Mouse (Mus musculus): ENCODE measurements around the gene Mettl8. TPM values are rescaled to one million over a fixed set of nuclear protein-coding genes. Genes with fewer than 3 reads are reported as not detected.

The Mettl8 gene
- polyA plus RNA-seq, 1 experiment from 2014 or later: 17.8 TPM

DNA sequence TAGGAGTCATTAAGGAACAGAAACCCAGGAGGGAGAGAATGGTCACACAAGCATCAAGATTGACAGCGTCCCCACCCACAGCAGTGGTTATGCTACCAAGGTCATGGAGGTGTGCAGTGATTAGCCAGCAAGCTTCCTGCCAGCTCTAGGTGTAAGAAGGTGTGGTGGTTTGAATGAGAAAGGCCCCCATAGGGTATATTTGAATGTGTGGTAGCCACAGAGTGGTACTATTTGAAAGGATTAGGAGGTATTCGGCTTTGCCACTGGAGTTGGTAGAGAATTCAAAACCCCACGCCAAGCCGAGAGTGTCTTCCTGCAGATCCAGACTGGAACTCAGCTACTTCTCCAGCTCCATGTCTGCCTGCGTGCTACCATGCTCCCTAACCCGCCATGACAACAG is 32.4 kb downstream of the Mettl8 start:
- Histone ChIP-seq H3K27ac (ENCODE audit: low read length) (no peak overlapping the region), H3K36me3 (ENCODE audit: insufficient read depth, low read length) (no peaks in the 10 kb centered on the region), H3K4me3 (ENCODE audit: low read length) (no peak overlapping the region), H3K4me2 (replicated peaks; ENCODE audit: low read depth, low read length) (no peak overlapping the region), H3K4me1 (ENCODE audit: insufficient read depth, low read length) (0 out of 2 replicates have a peak, but pooled peaks cover 3% of the 10 kb centered on the region), H3K9me3 (ENCODE audit: low read length) (no peaks in the 10 kb centered on the region), H3K9ac (replicated peaks; ENCODE audit: low read length) (no peak overlapping the region), H3K27me3 (ENCODE audit: insufficient read depth, low read length) (no peaks in the 10 kb centered on the region)
- 92% methylated on average over 6 of the region's 6 CpGs for WGBS
- no peak for ATAC-seq (ENCODE audit: low FRiP score, low TSS enrichment)

- no peaks in the 10 kb centered on the region for H3K9me3 ChIP-seq (ENCODE audit: low read length)
- WGBS: 78% methylated on average over 8 of the region's 8 CpGs
- no peaks in the 10 kb centered on the region for H3K36me3 ChIP-seq (ENCODE audit: insufficient read depth, low read length)
- no peak overlapping the region for H3K4me3 ChIP-seq (ENCODE audit: low read length)
- 0 out of 2 replicates have a peak, but pooled peaks cover 3% of the 10 kb centered on the region for H3K4me1 ChIP-seq (ENCODE audit: insufficient read depth, low read length)
- H3K27ac ChIP-seq (ENCODE audit: low read length): no peak overlapping the region
- no peak for ATAC-seq (ENCODE audit: low FRiP score, low TSS enrichment)
- no peaks in the 10 kb centered on the region for H3K27me3 ChIP-seq (ENCODE audit: insufficient read depth, low read length)
- H3K9ac ChIP-seq (replicated peaks; ENCODE audit: low read length): no peak overlapping the region
- no peak overlapping the region for H3K4me2 ChIP-seq (replicated peaks; ENCODE audit: low read depth, low read length)
These were observed 34.7 kb downstream of the Mettl8 start for GRCm38 (mm10) chr2:71020674-71021073.

GRCm38 (mm10) chr2:71019704-71020375 is 35.5 kb downstream of the Mettl8 start:
- no peak overlapping the region for H3K4me2 ChIP-seq (replicated peaks; ENCODE audit: low read depth, low read length)
- ATAC-seq (ENCODE audit: low FRiP score, low TSS enrichment): no peak
- WGBS: 82% methylated on average over 8 of the region's 8 CpGs
- no peaks in the 10 kb centered on the region for H3K36me3 ChIP-seq (ENCODE audit: insufficient read depth, low read length)
- no peak overlapping the region for H3K9ac ChIP-seq (replicated peaks; ENCODE audit: low read length)
- no peak overlapping the region for H3K27ac ChIP-seq (ENCODE audit: low read length)
- no peaks in the 10 kb centered on the region for H3K9me3 ChIP-seq (ENCODE audit: low read length)
- no peaks in the 10 kb centered on the region for H3K27me3 ChIP-seq (ENCODE audit: insufficient read depth, low read length)
- H3K4me3 ChIP-seq (ENCODE audit: low read length): no peak overlapping the region
- no peaks in the 10 kb centered on the region for H3K4me1 ChIP-seq (ENCODE audit: insufficient read depth, low read length)

GRCm38 (mm10) chr2:71019277-71019676 is 36.1 kb downstream of the Mettl8 start:
- WGBS: 65% methylated on average over 9 of the region's 9 CpGs
- no peak overlapping the region for H3K9ac ChIP-seq (replicated peaks; ENCODE audit: low read length)
- ATAC-seq (ENCODE audit: low FRiP score, low TSS enrichment): no peak
- H3K27ac ChIP-seq (ENCODE audit: low read length): no peak overlapping the region
- no peak overlapping the region for H3K4me2 ChIP-seq (replicated peaks; ENCODE audit: low read depth, low read length)
- no peaks in the 10 kb centered on the region for H3K36me3 ChIP-seq (ENCODE audit: insufficient read depth, low read length)
- no peak overlapping the region for H3K4me3 ChIP-seq (ENCODE audit: low read length)
- no peaks in the 10 kb centered on the region for H3K9me3 ChIP-seq (ENCODE audit: low read length)
- H3K27me3 ChIP-seq (ENCODE audit: insufficient read depth, low read length): no peaks in the 10 kb centered on the region
- no peaks in the 10 kb centered on the region for H3K4me1 ChIP-seq (ENCODE audit: insufficient read depth, low read length)

GRCm38 (mm10) chr2:71013521-71013920 is 41.9 kb downstream of the Mettl8 start:
- WGBS: 94% methylated on average over 7 of the region's 7 CpGs
- Histone ChIP-seq H3K4me1 (ENCODE audit: insufficient read depth, low read length) (no peaks in the 10 kb centered on the region), H3K27me3 (ENCODE audit: insufficient read depth, low read length) (no peaks in the 10 kb centered on the region), H3K9ac (replicated peaks; ENCODE audit: low read length) (no peak overlapping the region), H3K9me3 (ENCODE audit: low read length) (no peaks in the 10 kb centered on the region), H3K27ac (ENCODE audit: low read length) (no peak overlapping the region), H3K36me3 (ENCODE audit: insufficient read depth, low read length) (no peaks in the 10 kb centered on the region), H3K4me3 (ENCODE audit: low read length) (no peak overlapping the region), H3K4me2 (replicated peaks; ENCODE audit: low read depth, low read length) (no peak overlapping the region)
- ATAC-seq (ENCODE audit: low FRiP score, low TSS enrichment): no peak

GRCm38 (mm10) chr2:71011816-71012215 is 43.6 kb downstream of the Mettl8 start:
- Histone ChIP-seq H3K27ac (ENCODE audit: low read length) (no peak overlapping the region), H3K4me2 (replicated peaks; ENCODE audit: low read depth, low read length) (no peak overlapping the region), H3K4me1 (ENCODE audit: insufficient read depth, low read length) (no peaks in the 10 kb centered on the region), H3K9ac (replicated peaks; ENCODE audit: low read length) (no peak overlapping the region), H3K36me3 (ENCODE audit: insufficient read depth, low read length) (no peaks in the 10 kb centered on the region), H3K4me3 (ENCODE audit: low read length) (no peak overlapping the region), H3K27me3 (ENCODE audit: insufficient read depth, low read length) (no peaks in the 10 kb centered on the region), H3K9me3 (ENCODE audit: low read length) (no peaks in the 10 kb centered on the region)
- ATAC-seq (ENCODE audit: low FRiP score, low TSS enrichment): no peak
- 88% methylated on average over 1 of the region's 1 CpGs for WGBS

GRCm38 (mm10) chr2:71004354-71004753 is 51.0 kb downstream of the Mettl8 start:
- no peaks in the 10 kb centered on the region for H3K9me3 ChIP-seq (ENCODE audit: low read length)
- no peak overlapping the region for H3K27ac ChIP-seq (ENCODE audit: low read length)
- H3K36me3 ChIP-seq (ENCODE audit: insufficient read depth, low read length): no peaks in the 10 kb centered on the region
- no peak overlapping the region for H3K4me3 ChIP-seq (ENCODE audit: low read length)
- no peak overlapping the region for H3K9ac ChIP-seq (replicated peaks; ENCODE audit: low read length)
- 71% methylated on average over 4 of the region's 4 CpGs for WGBS
- H3K4me1 ChIP-seq (ENCODE audit: insufficient read depth, low read length): no peaks in the 10 kb centered on the region
- no peaks in the 10 kb centered on the region for H3K27me3 ChIP-seq (ENCODE audit: insufficient read depth, low read length)
- no peak for ATAC-seq (ENCODE audit: low FRiP score, low TSS enrichment)
- H3K4me2 ChIP-seq (replicated peaks; ENCODE audit: low read depth, low read length): no peak overlapping the region

GRCm38 (mm10) chr2:71002509-71002908 is 52.9 kb downstream of the Mettl8 start:
- Histone ChIP-seq H3K4me3 (ENCODE audit: low read length) (no peak overlapping the region), H3K4me2 (replicated peaks; ENCODE audit: low read depth, low read length) (no peak overlapping the region), H3K36me3 (ENCODE audit: insufficient read depth, low read length) (no peaks in the 10 kb centered on the region), H3K4me1 (ENCODE audit: insufficient read depth, low read length) (no peaks in the 10 kb centered on the region), H3K27me3 (ENCODE audit: insufficient read depth, low read length) (no peaks in the 10 kb centered on the region), H3K27ac (ENCODE audit: low read length) (no peak overlapping the region), H3K9ac (replicated peaks; ENCODE audit: low read length) (no peak overlapping the region), H3K9me3 (ENCODE audit: low read length) (no peaks in the 10 kb centered on the region)
- ATAC-seq (ENCODE audit: low FRiP score, low TSS enrichment): no peak
- 77% methylated on average over 1 of the region's 1 CpGs for WGBS

- no peaks in the 10 kb centered on the region for H3K36me3 ChIP-seq (ENCODE audit: insufficient read depth, low read length)
- no peak overlapping the region for H3K4me2 ChIP-seq (replicated peaks; ENCODE audit: low read depth, low read length)
- no peak for ATAC-seq (ENCODE audit: low FRiP score, low TSS enrichment)
- 72% methylated on average over 2 of the region's 2 CpGs for WGBS
- H3K27ac ChIP-seq (ENCODE audit: low read length): no peak overlapping the region
- no peaks in the 10 kb centered on the region for H3K4me1 ChIP-seq (ENCODE audit: insufficient read depth, low read length)
- H3K27me3 ChIP-seq (ENCODE audit: insufficient read depth, low read length): no peaks in the 10 kb centered on the region
- no peaks in the 10 kb centered on the region for H3K9me3 ChIP-seq (ENCODE audit: low read length)
- H3K9ac ChIP-seq (replicated peaks; ENCODE audit: low read length): no peak overlapping the region
- H3K4me3 ChIP-seq (ENCODE audit: low read length): no peak overlapping the region
These were observed 56.6 kb downstream of the Mettl8 start for GRCm38 (mm10) chr2:70998771-70999170.

DNA sequence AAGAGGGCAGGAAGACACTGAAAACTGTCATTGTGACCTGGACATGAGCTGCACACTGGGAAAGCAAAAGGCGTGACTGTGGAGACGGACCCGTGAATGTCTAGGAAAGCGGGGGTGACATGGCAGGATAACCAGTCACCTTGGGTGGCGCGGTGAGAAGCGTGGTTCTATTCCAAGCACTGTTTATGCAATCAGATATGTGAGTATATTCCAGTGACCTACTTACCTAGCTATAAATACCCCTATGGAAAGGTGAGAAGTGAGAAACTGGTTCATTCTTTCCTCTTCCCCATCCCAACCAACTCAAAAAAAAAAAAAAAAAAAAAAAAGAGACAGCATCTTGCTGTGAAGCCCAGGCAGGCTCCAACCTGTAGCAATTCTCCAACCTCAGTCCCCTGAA is 58.9 kb downstream of the Mettl8 start:
- ATAC-seq (ENCODE audit: low FRiP score, low TSS enrichment): no peak
- H3K4me2 ChIP-seq (replicated peaks; ENCODE audit: low read depth, low read length): no peak overlapping the region
- H3K27ac ChIP-seq (ENCODE audit: low read length): no peak overlapping the region
- H3K9me3 ChIP-seq (ENCODE audit: low read length): no peaks in the 10 kb centered on the region
- no peak overlapping the region for H3K9ac ChIP-seq (replicated peaks; ENCODE audit: low read length)
- H3K4me1 ChIP-seq (ENCODE audit: insufficient read depth, low read length): no peaks in the 10 kb centered on the region
- WGBS: 92% methylated on average over 7 of the region's 7 CpGs
- H3K36me3 ChIP-seq (ENCODE audit: insufficient read depth, low read length): no peaks in the 10 kb centered on the region
- H3K27me3 ChIP-seq (ENCODE audit: insufficient read depth, low read length): no peaks in the 10 kb centered on the region
- H3K4me3 ChIP-seq (ENCODE audit: low read length): no peak overlapping the region
